Mouse (Mus musculus) adrenal gland, adult 8-10 months (tissue): Measurements from ENCODE around the gene Dhx40. TPM values are rescaled to one million over a fixed set of nuclear protein-coding genes. Genes with fewer than 3 reads are reported as not detected.
"Not testable (repeated sequence)": the region's sequence is repeated elsewhere in the genome, so short reads cannot be mapped to it uniquely, and the experiment has no call there.

Experiments used
- DNase-seq: peaks from one replicate; pipeline ENCODE4 v3.0.0; 2022
- total RNA-seq, 4 experiments: library from RNA; stranded (reverse); gene quantifications; 2 replicates each; pipeline ENCODE4 v1.2.4; 2022

Gene Dhx40
- total RNA-seq, 4 experiments from 2014 or later = 29.7 to 35.1 (median 32.2) TPM

GRCm38 (mm10) chr11:86749776-86750423 is 57.6 kb downstream of the Dhx40 start:
- DNase-seq = no peak

DNA sequence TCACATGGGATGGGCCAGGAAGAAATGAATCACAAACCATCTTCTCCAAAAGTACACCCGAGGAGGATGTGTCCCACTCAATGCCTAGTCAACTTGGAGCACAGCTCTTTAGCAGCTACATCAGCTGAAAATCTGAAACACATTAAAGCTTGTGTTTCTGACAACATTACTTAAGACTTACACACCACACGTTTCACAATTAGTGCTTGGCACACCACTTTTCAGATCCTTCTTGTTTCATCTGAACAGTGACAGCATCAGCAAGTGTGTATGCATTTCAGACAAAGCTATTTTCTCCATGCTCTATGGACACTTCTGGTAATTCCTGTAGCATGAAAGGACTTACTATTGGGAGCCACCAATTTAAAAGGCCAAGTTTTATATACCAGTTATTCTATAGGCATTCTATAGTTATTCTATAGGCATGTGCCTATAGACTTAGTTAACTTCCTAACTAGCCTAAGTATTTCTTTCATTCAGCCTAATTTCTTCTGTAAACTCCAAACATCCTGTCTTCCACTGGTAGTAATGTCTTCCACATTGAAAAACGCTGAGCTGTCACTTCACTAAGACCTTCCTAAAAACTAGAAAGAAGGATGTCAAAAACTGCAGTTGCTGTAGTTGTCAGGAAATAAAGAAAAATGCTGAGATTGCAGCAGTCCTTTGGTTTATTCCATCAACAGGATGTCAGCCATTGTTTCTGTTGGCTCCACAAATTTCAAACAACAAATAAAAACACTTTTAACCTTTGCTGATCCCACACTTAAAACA is 61.7 kb downstream of the Dhx40 start:
- no peak for DNase-seq

DNA sequence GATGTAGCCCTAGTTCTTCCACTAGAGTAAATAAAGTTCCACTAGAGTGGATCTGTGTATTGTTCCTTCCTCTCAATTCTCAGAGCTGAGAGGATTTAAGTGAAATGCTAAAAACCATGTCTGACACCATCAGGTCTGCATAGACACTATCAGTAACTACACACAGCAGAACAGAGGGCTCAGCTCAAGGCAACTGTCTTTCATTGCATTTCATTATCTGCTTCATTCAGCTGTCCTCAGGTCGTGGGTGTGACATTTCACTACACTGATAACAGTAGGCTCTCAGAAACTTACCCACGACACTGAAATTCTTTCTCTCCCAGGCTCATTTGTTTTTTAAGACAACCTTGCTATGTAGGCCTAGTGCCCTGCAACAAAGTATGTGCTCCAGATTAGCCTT is 64.9 kb downstream of the Dhx40 start:
- DNase-seq = no peak

- no peak for DNase-seq
These were observed 66.0 kb downstream of the Dhx40 start for GRCm38 (mm10) chr11:86741505-86741904.

DNA sequence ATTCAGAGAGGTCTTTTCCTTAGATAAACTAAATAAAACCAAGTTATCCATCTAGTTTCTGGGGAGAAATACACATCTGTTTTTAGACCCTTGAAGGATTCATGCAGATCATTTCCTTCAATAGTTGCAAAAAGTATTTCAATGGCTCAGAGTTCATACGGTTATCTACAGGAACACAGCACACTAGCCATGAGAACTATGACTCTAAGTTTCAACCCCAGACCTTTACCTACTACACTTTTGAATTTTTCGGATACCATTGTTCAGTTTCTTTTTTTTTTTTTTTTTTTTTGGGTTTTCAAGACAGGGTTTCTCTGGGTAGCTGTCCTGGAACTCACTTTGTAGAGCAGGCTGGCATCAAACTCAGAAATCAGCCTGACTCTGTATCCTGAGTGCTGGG is 68.1 kb downstream of the Dhx40 start:
- DNase-seq = no peak

DNA sequence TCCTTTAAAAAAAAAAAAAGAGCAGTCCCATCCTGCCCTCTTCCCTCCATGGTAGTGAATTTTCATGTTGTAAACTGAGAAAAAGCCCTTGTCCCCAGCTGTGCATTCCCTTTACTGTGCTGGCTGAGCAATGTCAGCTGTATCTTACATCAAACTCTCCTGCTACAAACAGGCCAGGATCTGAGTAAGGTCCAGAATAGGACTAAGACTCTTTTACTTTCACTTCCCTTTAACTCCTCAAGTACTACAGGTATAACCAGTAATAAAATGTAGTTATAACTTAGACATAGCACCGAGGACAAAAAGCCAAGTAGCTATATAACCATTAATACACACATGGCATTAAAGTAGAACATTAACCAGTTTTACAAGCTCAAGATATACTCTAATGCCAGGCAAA is 68.6 kb downstream of the Dhx40 start:
- DNase-seq = no peak

DNA sequence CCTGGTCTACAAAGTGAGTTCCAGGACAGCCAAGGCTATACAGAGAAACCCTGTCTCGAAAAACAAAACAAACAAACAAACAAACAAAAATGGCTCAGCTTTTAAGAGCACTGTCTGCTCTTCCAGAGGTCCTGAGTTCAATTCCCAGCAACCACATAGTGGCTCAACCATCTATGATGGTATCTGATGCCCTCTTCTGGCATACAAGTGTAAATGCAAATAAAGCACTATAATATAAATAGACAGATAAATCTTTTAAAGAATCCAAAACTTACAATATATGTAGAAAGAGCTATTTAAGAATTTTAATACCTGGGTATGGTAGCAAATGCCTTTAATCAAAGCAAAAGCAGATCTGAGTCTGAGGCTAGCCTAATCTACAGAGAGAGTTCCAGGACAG is 69.2 kb downstream of the Dhx40 start:
- DNase-seq = not testable (repeated sequence)

DNA sequence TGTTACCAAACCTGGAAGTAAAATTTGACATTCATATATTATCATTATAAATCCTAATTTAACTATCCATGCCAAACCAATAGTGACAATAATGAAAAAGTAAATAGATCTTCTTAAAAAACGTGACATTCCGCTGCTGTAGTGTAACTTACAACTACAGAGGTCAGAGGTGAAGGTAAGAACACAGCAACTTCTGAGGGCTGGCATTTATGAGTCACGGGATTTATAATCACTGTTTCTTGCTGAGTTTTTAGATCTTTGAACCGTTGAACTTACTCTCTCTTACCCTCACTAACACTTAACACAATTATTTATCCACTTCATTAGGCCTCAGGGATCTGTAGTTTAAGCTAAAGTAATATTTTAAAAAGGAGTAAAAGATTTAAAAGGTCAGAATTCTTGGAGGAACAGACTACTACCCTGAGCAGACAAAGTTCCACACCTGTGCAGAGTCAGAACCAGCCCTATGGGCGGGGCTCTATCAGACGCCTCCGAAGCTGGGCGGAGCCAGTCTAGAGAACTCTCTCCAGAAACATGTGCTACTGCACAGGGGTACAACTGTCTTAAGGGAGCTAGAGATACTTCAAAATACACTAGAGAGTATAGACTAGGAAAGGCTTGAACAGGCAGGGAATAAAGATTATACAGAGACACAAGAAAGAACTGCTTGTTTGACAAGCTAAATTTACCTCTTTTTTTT is 70.1 kb downstream of the Dhx40 start:
- DNase-seq = no peak

- DNase-seq = no peak
These were observed 72.6 kb downstream of the Dhx40 start for GRCm38 (mm10) chr11:86734993-86735392.

GRCm38 (mm10) chr11:86734241-86734939 is 73.2 kb downstream of the Dhx40 start:
- DNase-seq = no peak

GRCm38 (mm10) chr11:86731443-86731842 is 76.1 kb downstream of the Dhx40 start:
- DNase-seq = no peak

GRCm38 (mm10) chr11:86725607-86726006 is 81.9 kb downstream of the Dhx40 start:
- no peak for DNase-seq

- no peak for DNase-seq
These were observed 82.6 kb downstream of the Dhx40 start for GRCm38 (mm10) chr11:86724982-86725381.

DNA sequence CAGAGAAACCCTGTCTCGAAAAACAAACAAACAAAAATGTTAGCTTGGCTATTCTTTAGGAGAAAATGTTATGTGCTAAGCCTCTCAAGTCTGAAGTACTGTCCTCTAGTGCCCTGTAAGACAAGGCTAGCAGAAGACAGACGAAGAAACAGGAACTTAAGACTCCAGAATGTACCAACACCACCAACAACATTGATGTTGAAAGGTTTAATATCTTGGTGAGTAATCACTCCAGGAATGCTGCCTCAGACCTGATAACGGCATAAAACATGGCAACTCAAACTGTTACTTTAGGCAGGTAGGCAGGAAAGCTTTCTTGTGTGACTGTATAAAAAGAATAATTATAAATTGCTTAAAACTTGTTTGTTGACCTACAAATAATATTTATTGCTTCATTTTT is 83.5 kb downstream of the Dhx40 start:
- DNase-seq = no peak

GRCm38 (mm10) chr11:86719390-86719789 is 88.2 kb downstream of the Dhx40 start:
- no peak for DNase-seq

Other genes starting within 250 kb of the Dhx40 start
- gene Vmp1, start 123.9 kb downstream of the Dhx40 start, total RNA-seq = 100 to 1,000 TPM in 3 of 4 experiments, 10 to 100 TPM in 1; 99.8 to 209 (median 138) TPM
- 10 to 100 TPM; 15.7 to 17.9 (median 17.2) TPM for gene Ptrh2, start 123.8 kb downstream of the Dhx40 start, total RNA-seq
- 100 to 1,000 TPM; 283 to 302 (median 294) TPM for gene Cltc, start 50.2 kb downstream of the Dhx40 start, total RNA-seq
- 10 to 100 TPM; 22.2 to 53.0 (median 26.6) TPM for gene Ypel2, start 186.0 kb upstream of the Dhx40 start, total RNA-seq